Mouse (Mus musculus): Measurements from ENCODE around the gene Dcp1b.
"Not testable (repeated sequence)": the region's sequence is repeated elsewhere in the genome, so short reads cannot be mapped to it uniquely, and the experiment has no call there.

The Dcp1b gene

GRCm38 (mm10) chr6:119196382-119197305, 21.6 kb downstream of the Dcp1b start, which contains the start of gene Cacna1c:
TSS of gene Cacna1c (minus strand) at chr6:119196418.
- no peak for DNase-seq

- DNase-seq, result no peak
These were observed 23.7 kb downstream of the Dcp1b start for GRCm38 (mm10) chr6:119198534-119199273.

DNA sequence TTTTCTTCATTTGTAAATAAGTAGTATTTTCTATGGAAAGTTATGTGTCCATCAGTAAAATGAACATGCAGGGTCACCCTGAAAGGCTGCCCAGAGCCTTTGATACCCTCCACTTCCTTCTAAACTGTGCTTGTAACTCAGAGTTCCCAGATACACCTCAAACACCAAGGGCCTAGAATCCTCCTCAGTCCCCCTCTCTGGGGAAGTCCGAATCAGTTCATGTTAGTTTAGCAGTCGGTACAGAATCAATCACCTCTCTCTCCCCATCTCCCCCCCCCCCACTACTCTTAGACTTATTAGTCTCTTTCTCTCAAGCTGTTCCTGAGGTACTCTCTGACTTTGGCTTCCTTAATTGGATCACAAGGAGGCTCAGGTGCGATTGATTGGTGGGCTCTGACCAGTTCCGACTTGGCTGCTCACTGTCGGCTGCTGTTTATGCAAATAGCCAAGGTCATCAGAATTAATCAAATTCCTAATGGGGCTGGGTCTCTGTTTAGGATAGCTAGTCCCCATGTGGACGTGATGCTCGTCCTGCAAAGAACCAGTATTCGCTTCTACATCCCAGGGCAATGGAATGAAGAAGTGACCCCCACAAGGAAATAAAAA, 24.3 kb downstream of the Dcp1b start:
- no peak for DNase-seq

DNA sequence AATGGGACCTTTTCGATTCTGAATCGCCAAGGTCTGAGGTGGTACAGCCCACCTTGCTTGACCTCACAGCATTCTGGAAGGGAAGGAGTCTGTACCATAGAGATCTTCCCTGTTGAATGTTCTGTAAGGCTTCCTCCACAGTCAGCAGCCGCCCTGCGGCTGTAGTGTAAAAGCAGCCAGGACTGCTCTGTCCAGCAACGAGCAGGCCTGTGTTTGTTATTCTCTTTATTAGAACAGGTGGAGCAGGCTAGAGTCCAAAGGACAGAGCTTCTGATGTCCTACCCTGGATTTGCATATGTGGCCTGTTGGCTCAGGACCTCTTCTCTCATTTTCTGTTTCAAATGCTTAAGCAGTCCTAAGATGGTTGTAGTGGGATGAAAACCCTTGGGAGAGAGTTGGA, 25.3 kb downstream of the Dcp1b start:
- DNase-seq, result no peak

DNA sequence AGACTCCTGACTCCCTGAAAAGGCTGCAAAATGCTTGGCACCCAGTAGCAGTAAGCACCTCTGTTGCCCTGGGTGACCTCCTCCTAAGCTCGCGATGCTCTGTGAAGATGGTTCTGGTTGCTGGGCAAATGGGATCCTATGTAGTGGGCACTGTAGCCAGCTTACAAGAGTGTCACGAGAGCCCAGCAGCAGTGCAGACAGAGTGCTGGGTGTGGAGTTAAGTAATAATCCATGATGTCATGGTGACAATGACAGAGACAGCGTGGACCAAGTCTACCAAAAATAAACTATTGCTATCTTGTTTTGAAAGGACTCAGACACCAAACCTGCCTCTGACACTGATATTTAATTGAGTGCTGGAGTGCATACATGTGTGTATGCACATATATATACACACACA, 26.5 kb downstream of the Dcp1b start:
- no peak for DNase-seq

DNA sequence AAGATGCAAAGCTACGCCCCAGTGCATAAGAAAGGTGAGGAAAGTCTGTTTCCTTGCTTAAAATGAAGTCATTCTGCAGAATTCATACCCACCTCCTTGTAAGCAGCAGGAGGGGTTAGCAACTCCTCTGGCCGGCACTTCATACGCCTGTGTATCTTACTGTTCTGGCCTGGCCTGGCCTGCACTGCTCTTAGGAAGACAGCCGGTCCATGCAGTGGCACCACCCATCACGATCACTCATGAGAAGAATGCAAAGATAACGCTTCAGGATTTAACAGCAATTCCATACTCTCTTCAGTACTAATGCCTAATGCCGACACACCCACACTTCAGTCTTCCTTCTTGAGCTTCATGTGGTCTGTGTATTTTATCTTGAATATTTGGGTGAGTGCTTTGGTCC, 29.2 kb downstream of the Dcp1b start:
- DNase-seq, result no peak

DNA sequence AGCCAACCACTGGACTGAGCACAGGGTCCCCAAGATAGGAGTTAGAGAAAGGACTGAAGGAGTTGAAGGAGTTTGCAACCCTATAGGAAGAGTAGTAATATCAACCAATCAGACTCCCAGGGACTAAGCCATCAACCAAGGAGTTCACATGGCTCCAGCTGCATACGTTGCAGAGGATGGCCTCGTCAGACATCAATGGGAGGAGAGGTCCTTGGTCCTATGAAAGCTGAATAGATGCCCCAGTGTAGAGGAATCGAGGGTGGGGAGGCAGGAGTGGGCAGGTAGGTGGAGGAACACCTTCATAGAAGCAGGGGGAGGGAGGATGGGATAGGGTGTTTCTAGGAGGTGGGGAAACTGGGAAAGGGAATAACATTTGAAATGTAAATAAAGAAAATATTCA, 29.9 kb downstream of the Dcp1b start:
- DNase-seq, result no peak

DNA sequence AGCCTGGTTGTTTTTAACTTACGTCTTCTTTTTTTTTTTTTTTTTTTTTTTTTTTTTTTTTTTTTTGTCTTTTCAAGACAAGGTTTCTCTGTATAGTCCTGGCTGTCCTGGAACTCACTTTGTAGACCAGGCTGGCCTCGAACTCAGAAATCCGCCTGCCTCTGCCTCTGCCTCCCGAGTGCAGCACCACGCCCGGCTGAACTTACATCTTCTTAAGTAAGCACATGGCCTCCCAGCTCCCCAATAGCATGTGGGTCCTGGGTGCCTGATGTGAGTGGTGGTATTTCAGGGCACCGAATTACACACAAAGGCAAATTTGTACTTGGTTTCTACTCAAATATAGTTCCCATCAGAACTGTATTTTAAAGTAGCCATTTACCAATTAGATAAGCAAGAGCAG, 31.0 kb downstream of the Dcp1b start:
- DNase-seq, result not testable (repeated sequence)

- peak in 1 of 2 experiments; percentile 0 for DNase-seq
These were observed 38.3 kb downstream of the Dcp1b start for GRCm38 (mm10) chr6:119213375-119213774.

GRCm38 (mm10) chr6:119214190-119214589, 39.1 kb downstream of the Dcp1b start:
- no peak for DNase-seq

DNA sequence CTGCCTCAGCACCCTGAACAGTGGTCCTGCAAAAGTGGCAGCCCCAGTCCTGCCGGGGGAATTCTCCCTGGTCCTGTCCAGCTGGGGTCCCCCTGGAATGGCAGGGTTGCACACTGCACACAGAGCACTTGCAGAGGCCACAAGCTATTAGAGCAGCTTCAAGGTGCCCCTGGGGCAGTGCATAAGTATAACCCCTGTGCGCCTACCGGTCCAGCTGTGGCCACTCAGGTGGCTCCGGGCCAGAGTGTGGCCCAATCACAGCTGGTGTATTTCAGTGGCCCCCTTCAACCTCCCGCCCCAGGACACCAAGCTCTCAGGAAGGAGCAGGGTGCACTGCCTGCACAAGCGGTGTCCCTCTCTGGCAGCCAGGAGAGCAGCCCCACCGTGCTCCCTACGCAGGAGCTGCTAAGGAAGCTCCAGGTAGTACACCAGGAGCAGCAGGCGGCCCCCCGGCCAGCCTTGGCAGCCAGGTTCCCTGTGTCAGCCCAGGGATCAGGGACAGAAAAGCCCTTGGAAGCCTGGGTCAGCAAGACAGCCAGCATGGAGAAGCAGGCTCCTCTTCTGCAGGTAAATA, 40.1 kb downstream of the Dcp1b start:
- DNase-seq, result no peak

DNA sequence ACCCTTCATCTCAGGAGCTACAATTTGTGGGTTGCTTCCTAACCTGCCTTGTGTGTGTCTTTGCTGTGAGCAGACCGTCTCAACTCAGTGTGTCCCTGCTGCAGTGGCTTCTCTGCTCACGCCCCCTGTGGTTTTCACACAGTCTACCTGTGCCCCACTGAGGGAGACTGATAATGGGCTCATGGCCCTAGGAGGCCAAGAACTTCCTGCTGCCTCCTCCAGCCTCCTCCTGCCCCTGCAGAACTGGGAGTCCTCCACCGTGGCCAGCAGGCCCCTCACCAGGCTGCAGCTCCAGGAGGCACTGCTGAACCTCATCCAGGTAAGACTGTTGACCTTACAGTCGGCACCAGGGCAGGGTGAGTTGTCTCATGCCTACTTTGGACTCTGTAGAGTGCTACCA, 42.6 kb downstream of the Dcp1b start:
- no peak for DNase-seq

GRCm38 (mm10) chr6:119218591-119218990, 43.5 kb downstream of the Dcp1b start:
- no peak for DNase-seq

DNA sequence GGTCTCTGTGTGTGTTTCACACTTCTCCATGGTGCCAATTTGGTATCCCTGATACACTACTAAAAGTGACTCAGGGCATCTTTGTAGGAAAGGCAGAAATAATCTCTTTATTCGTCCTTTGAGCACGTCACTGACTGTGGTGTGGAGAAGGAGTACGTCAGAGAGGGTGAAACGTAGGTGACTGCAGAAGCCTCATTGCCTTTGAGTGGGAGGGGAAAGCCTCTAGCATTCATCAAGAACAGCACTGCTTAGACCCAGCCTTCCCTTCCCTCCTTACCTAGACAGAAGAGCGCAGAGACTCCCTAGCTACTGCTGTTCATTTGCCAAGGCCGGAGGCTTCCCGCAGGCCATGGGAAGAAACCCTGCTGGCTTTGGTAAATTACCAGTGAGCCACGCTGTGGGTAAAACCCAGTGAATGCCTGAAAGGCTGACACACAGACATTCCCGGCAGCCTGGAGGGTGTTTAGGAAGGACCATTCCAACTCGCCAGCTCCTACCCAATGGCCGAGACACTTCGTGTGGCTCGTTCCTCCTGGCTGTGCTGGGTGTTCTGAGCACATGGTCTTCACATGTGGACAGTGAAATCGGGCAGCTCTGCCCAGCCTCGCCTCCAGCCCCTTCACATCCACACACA, 44.3 kb downstream of the Dcp1b start:
- no peak for DNase-seq

- peak; percentile 42 to 57 for DNase-seq
These were observed 45.2 kb downstream of the Dcp1b start for GRCm38 (mm10) chr6:119220297-119220696.

- DNase-seq, result no peak
These were observed 49.6 kb downstream of the Dcp1b start for GRCm38 (mm10) chr6:119224451-119225195.

GRCm38 (mm10) chr6:119225226-119225625, 50.2 kb downstream of the Dcp1b start:
- no peak for DNase-seq

DNA sequence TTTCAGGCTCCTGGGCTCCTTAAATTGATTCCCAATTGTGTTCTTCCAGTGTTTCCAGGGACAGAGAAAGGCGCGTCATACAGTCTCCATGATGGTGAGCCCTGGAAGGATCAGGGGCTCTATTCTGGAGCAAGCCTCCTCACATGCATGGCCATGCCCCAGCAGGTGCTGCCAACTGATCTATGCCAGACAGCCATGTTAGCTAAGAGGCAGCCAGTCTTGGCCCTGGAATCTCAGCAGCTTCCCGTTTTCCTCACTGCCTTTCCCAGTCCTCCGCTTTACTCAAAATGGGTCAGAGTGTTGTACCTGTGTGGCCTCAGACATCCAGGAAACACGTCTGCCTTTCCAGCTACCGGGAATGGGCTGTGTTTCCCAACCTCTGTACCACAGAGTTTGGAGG, 50.7 kb downstream of the Dcp1b start:
- no peak for DNase-seq

- DNase-seq, result no peak
These were observed 51.9 kb downstream of the Dcp1b start for GRCm38 (mm10) chr6:119227001-119227400.

GRCm38 (mm10) chr6:119228861-119229603, 54.0 kb downstream of the Dcp1b start:
- DNase-seq, result no peak

DNA sequence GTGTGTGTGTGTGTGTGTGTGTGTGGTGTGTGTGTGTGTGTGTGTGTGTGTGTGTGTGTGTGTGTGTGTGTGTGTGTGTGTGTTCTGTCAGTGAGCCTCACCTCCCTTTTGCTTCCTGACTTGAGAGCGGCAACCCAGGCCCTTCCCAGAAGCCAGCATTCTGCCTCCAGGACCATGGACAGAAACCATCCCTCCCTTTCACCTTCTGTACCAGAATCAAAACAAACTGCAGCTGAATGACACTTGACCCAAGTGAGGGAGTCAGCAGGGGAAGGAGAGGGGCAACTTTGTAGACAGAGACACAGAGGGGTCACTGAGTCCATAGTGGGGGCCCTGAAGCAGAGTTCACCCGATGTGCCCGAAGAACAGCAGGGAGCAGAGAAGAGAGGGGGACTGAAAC, 58.0 kb downstream of the Dcp1b start:
- peak in 1 of 2 experiments; percentile 47 for DNase-seq
